Mouse (Mus musculus) NIH3T3 (cell line): ENCODE results near the gene Lrrtm4.

Source experiments
- DNase-seq: peaks from one replicate; pipeline ENCODE4 v3.0.0-alpha.2; 2012; ENCODE audit warnings: low read depth

The Lrrtm4 gene

DNA sequence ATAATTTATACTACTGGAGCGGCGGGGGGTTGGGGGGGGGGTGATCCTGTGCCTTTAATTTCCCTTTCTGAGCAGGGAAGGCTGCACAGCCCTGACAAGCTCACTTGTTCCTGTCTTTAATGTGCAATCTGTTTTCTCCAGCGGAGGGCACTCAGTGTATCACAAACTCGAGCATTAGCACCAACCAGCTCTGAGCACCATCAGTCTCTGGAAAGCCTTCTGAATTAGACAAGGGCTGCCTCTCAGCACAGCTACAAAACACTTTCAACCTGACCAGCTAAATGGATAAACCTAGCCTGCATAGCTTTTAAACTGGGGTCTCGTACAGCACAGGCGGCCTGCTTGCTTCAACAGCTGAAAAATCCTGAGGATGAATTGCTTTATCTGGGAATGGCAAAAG lies at the start of gene Lrrtm4:
TSS of gene Lrrtm4 (plus strand) at position 113 of the 400 bp plus-strand sequence.
- no peak for DNase-seq

GRCm38 (mm10) chr6:80019189-80019860 lies 648 bp downstream of the Lrrtm4 start:
- DNase-seq: no peak

DNA sequence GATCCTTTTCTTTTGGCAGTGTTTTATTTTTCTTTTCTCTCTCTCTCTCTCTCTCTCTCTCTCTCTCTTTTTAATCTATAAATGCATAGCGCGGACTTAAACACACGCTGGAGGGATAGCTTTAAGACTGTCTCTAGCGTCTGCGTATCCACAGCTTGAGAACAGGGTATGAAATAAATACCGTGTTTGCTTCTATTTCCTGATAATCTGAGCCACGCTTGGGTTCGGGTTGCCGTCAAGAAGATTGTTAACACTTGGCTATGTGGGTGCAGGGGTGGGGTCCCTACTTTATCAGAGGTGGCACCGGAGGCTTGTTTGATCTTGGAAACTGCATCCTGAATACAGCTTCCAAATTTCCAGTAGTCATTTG lies 1.2 kb downstream of the Lrrtm4 start:
- DNase-seq: no peak

DNA sequence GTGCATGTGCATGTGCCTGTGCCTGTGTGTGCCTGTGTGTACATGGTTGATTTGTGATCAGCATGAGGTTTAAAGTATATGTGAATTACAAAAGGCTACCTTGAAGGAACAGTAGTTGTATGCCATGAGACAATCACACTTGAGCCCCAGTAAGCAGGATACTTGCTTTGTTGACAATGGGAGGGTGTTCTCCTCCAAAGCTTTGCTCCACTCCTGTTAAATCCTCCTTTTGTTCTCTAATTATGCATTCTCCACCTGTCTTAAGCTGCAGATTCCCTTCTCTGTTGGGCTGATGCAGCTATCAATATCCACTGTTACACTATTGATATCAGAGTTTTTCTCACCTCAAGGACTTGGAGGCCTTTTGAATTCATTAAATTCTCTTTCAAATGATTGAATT lies 38.2 kb downstream of the Lrrtm4 start:
- DNase-seq: no peak

DNA sequence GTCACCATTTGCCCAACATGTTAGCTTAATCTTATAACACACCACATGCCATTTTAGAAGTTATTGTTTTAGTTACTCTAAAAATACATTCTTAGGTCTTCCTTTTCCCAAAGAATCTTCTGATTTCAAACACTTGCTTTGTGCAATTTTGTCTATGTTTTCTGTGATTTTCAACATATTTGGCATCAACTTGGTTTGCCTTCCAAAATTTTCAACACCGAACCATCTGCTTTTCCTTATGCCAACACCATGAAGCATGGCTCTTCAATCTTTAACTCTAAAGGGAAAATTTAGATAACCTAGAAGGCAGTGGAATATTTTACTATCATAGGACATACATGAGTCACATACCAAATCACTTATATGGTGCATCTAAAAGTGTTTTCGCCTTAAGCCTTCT lies 59.3 kb downstream of the Lrrtm4 start:
- no peak for DNase-seq

DNA sequence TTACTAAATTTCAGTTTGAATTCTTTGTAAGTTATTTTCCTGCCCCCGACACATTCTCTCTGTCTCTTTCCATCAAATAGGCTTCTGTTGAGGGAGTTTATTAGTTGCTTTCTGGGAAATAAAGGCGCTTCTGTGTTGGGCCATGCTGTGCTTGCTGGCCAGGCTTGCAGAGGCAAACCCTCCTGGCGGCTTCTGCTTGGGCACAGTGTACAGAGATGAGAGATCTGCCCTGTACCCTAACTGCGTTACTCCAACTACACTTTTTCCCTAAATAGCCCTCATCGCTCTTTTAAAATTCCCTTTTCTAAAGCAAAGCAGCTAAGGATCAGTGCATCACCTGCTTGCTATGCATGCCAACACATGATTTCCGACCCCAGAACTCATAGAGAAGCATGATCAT lies 60.6 kb downstream of the Lrrtm4 start:
- DNase-seq: no peak

DNA sequence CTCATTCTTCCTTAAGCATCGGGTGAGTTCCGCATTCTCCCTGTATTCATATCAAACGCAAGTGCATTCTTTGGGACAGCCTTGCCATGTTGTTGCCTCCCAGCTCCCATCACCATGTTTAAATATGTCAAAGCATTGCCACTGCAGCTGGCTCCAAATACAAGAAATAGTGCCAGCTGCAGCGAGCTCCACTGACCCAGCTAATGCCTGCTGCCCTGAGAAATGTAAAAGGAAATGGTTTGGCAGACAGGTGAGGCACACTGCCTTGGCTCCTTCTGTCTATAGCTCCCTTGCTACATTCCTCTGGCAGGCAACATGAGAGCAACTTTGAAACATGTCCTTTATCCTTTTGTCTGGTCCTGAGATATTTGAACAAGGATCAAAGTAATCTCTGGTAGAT lies 76.2 kb downstream of the Lrrtm4 start:
- no peak for DNase-seq

DNA sequence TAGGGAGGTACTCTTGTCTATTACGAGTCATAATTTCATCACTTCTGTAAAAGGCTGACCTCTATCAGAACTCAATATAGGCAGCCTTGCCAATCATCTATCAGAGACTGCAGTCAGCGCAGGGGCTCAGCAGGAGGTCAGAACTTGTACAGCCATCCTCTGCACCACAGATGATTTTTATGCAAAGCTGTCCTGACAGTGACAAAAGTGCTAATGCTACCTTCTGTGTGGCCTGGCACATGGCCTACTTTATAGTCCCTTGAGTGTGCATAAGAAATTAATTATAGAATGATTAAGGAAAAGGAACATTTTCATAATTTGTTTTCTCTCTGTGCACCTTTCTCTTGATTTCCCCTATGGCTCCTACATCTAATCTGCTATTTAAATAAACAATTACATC lies 86.7 kb downstream of the Lrrtm4 start:
- DNase-seq: no peak

GRCm38 (mm10) chr6:80105843-80106242 lies 87.2 kb downstream of the Lrrtm4 start:
- DNase-seq: no peak

DNA sequence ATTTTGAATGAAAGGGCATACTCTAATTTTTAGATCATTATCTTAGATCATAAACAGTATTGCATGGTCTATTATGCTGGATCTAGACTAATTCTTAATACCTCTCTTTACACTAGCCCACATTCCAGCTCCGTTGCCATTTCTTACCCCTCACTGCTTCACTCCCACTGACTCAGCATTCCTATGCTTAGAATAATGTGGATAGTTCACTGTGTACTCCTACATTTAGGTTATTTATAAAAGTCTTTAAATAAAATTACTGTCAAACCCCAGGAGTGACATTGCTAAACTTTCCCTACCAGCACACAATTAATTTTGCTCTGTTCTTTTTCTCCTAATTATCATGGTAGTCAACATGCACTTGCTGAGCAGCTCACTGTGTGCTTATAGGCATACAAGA lies 107.7 kb downstream of the Lrrtm4 start:
- no peak for DNase-seq

- DNase-seq: no peak
Measured at GRCm38 (mm10) chr6:80162585-80162984, 143.9 kb downstream of the Lrrtm4 start.

- no peak for DNase-seq
Measured at GRCm38 (mm10) chr6:80181916-80182315, 163.2 kb downstream of the Lrrtm4 start.

DNA sequence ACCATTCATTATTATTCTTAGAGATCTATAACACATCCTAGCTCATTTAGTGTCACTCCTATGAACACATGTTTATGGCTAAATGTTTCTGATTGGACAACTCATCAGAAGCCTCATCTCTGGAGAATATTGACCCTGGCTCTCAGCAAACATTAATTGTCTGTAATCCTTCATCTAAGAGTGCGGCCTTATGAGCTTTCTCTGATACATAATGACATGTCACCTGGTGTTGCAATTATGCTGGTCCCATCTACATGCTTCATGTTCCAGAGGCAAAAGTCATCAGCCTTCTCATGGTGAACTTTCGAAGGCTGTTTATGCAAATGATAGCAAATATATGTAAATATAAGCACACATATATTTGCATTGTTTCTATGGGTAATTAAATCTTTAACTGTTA lies 163.7 kb downstream of the Lrrtm4 start:
- no peak for DNase-seq

DNA sequence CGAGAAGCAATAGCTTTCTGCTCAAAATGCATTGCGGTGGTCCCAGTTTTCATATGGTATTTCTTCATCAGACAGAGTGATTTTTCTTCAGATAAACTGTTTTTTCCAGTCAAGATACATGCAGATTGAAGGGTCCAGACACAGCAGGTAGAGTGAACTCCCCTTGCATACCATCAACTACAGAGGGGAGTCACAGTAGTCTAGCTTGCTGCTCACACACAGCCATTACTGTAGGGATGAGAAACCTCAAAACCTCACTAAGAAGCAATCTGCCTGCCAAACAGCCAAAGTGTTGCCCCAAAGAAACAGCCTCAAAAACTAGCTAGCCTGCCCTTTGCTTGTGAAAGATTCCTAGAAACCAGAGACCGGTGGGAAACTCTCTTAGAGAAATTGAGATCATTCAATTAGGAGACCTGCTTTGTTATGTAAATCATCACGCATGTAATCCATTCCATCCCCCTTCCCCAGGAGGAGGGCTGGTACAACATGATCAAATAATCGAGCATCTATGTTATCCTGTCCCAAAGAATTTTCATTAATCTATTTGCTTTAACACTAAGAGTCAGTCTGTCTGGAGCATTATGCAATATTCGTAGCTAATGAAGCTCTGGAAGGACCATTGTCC lies 166.9 kb downstream of the Lrrtm4 start:
- DNase-seq: no peak

DNA sequence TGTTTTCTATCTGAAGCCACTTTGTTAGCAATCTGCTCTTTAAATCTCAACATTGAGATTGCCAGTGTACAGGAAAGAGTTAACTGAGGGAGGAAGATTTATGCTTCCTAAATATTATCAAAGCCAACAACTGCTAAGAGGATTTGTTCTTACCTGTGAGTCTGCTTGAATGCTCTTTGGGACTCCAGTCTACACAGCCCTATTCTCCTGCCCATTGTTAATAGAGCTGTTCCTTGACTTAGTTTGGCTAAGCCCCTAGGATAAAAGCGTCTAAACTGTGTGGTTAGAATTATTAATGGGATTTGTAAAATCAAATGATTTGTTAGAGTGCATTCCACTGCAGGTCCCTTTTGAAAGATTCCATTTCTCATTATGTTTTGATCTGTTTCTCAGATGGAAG lies 168.1 kb downstream of the Lrrtm4 start:
- DNase-seq: no peak

- no peak for DNase-seq
Measured at GRCm38 (mm10) chr6:80209476-80209875, 190.8 kb downstream of the Lrrtm4 start.

DNA sequence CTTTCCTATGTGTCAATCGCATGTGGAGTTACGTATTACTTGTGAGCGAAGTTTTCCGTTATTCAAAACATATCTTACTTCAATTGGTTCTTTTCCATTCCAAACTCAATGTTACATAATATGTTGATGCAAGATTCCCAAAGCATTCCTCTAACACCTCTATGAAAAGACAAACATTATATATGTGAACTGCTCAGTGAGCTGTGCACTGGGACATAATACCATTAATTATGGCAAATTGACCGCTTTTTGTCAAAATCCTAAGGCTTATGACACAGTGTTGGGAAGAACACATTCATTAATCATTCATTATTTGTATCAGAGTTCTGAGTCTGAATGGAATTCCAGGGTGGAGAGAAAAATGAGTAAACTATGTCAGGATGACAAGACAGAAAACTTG lies 191.6 kb downstream of the Lrrtm4 start:
- DNase-seq: no peak

- DNase-seq: no peak
Measured at GRCm38 (mm10) chr6:80261595-80261994, 242.9 kb downstream of the Lrrtm4 start.

DNA sequence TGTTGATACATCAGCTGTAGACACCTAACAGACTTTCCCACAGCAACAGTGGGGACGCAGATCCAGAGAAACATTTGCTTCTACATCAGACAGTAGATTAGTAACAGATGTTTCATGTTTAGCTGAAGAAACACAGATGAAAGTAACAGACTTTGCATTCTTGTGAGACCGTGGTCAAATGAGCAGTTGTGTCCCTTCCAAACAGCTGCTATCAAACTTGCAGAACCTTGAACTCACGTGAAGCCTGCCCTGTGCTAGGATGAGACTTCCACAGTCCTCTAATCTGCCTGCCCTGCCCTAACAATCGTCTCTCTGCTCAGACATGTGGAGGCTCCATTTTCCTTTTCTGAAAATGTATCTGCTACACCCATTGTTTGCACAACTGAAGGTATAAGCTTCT lies 245.3 kb downstream of the Lrrtm4 start:
- no peak for DNase-seq

DNA sequence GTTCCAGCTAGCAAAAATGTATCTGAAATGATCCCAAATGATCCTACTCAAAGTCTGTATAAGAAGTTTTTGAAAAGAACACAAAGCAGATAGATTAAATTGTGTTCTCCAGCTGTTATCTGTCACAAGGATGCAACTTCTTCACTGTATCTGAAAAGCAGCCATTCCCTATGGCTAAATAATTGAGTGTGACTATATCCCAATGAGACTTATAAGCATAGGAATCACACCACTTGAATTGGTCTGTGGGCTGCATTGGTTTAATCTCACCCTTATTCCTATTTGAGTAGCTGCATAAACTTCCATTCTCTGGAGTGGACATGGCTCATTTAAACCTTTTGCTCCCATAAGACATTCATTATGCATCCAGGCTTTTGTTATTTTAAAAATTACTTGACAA lies 245.9 kb downstream of the Lrrtm4 start:
- DNase-seq: no peak

- no peak for DNase-seq
Measured at GRCm38 (mm10) chr6:80265746-80266145, 247.1 kb downstream of the Lrrtm4 start.

GRCm38 (mm10) chr6:80286968-80287367 lies 268.3 kb downstream of the Lrrtm4 start:
- no peak for DNase-seq

DNA sequence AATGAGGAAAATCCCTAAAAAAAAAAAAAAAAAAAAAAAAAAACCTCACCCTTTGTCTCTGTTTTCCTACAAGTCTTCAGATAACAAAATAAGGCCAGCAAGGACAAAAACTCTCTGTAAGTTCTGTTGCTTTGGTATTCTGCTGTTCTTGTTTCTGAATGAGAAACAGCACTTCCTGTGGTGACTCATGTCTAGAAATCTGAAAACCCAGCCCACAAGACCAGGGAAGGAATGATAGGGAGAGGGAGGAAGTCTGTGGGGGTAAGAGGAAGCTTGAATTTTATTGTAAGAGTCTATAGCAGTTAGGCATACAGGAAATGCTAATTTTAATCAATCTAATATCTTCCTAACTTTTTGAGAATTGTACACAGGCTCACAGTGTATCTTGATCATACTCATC lies 283.2 kb downstream of the Lrrtm4 start:
- no peak for DNase-seq

DNA sequence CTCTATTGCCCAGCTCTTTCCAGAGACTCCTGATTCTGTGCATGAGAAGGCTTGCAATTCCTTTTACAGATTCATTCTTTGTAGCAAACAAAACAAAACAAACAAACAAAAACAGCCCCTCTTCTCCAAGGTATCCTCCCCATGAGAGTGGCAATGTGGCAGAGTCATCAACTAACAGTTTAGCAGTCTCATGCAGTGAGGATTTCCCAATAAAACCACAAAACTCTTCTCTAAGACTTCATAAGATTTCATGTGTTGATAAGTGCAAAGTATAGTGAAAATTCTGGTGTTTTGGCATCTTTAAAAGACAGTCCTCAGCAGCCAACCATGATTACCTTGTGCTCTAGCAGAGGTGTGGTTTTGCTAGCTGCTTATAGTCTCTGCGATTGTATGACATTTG lies 284.9 kb downstream of the Lrrtm4 start:
- DNase-seq: no peak
